Mouse (Mus musculus) frontal cortex, postnatal 10 days (tissue): ENCODE measurements around the gene Gmcl1.
A peak's percentile ranks its signal among the peaks of the same experiment; 100 is the strongest.

Source experiments
- DNase-seq, 2 experiments: peaks; one replicate each; pipeline ENCODE4 v3.0.0; 2022; ENCODE audit warnings: low spot score in 2 of 2, mixed read lengths in 1 of 2

Gmcl1 gene

GRCm38 (mm10) chr6:86736313-86736712, 3.1 kb upstream of the Gmcl1 start:
- no peak for DNase-seq

DNA sequence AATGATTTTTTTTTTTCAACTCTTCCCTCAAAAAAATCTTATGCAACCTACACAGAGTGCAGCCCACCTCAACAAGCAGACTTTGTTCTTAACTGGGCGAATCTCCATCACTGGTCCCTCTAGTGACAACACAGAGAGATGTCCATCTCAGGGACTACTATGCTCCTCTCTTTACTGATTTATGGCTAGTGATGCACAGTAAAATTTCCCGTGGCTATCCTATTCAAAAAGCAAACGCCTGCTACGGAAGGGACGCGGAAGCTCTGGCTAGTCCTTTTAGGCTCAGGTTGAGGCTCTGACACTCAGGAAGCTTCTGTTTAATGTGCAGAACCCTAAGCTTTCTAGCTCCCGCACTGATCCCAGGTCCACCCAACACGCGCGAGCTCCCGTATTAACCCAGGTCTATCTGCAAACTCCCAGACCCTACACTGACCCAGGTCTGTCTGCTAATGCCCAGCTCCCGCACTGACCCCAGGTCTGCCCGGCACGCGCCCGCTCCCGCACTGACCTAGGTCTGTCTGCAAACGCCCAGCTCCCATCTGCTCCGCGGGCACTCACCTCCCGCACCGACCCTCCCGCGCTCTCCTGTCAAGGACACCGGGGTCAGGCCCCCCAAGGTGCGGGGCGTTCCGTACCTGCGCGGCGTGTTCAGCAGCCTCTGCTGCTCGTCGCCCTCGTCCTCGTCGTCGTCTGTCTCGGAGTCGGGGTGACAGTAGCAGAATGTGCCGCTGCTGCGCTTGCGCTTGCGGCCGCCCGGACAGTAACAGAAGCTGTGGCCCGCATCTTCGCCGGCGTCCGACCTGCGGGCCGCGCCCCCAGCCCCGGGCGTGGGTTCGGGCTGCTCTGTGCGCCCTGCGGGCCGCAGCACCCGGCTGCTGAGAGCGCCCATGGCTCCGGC, 658 bp downstream of the Gmcl1 start:
- peak; percentile 41 to 46 for DNase-seq

DNA sequence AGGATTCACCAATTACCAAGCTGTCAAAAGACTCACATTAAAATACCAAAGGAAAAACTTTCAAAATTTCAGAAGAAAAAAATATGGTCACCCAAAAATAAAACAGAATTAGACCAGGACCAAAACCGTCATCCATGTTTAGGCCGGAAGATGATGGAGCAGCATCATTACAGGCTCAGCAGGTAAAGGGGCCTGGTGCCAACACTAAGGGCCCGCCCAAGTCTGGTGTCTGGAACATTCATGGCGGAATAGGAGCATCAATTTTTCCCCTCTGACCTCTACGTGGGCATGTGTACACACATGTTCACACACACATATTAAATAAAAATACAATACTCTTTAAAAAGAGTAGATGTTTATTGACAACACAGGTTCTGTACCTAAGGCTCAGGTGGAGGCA, 4.5 kb downstream of the Gmcl1 start:
- no peak for DNase-seq

GRCm38 (mm10) chr6:86721977-86722376, 11.2 kb downstream of the Gmcl1 start:
- no peak for DNase-seq

DNA sequence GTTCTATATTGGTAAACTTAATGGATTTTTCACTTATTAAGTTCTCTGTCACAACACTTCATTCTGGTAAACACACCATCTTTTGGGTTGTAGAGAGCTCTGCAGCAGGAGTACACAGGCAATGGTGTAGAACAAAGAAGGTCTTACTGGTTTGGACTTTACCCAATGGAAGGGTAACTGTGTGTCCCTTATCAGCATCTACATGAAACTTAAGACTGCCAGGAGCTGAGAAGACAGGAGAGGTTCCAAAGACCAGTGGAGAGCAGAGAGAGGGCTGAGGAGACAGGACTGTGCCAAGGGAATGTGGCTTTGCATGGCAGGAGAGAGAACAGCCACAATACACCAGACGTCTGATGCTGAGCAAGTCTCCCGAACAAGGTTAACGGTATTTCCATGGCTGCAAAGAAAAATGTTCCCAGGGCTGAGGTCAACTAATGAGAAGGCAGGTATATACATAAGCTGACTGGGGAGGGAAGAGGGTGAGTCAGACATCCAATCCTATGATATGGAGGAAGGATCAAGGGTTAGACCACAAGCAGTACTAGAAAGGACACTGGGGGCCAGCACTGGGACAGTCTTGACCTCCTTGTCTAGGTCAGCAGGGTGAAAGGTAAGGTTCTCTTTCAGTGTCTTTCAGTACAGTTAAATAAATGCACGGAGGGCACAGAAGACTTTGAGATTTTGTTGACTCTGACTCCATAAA, 25.0 kb downstream of the Gmcl1 start:
- DNase-seq, result no peak

- DNase-seq, result no peak
Measured at GRCm38 (mm10) chr6:86702577-86702976, 30.6 kb downstream of the Gmcl1 start.

DNA sequence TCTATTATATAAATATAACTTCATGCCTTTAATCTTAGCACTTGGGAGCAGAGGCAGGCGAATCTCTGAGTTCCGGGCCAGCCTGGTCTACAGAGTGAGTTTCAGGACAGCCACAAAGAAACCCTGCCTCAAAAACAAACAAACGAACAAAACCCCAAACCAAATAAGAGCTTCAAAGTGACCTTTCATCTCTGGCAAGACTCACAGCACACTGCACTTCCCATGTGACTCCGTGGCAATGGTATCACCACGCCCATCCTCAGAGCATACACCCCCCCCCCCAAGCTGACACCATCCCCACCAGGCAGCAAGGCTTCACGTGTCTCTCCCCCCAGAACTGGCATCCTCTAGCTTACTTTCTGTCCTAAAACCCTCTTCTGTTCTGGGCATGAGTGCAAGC, 35.3 kb downstream of the Gmcl1 start:
- no peak for DNase-seq

GRCm38 (mm10) chr6:86696213-86696612, 37.0 kb downstream of the Gmcl1 start:
- no peak for DNase-seq

DNA sequence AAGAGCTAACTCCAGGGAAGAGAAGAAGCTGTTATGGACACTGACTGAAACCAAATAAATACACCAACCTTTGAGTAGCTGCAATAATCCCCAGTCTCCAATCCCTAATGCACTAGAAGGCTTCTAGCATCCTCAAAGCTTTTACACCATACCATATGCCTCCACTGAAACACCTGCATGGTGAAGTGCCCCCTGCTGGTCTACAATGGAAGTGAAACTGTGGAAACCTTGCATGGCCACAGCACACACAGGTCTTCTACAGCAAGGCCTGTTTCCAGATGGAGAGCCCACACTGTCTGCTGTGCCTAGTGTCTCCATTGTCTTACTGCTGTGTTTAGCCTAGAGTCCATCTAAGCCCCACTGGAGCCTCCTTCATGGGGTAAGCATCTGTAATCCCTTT, 38.7 kb downstream of the Gmcl1 start:
- DNase-seq, result no peak

DNA sequence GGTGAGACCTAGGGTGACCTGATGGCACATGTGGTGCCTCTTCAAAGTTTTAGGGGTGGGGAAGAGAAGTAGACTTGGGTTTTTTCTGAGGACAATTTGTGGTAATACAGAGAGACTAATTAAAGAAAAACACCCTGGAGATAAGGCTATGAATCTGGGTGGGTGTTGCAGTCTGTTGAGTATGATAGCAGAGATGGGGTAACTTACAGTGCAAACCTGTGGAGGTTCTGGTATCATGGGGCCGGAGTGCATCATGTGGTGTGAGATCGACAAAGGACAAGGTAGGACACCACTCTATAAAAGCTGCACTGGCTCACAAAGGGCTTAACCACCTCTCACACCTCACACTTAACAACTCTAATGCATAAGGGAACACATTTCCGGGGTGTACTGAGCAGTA, 43.5 kb downstream of the Gmcl1 start:
- no peak for DNase-seq

- no peak for DNase-seq
Measured at GRCm38 (mm10) chr6:86686971-86687370, 46.2 kb downstream of the Gmcl1 start.

DNA sequence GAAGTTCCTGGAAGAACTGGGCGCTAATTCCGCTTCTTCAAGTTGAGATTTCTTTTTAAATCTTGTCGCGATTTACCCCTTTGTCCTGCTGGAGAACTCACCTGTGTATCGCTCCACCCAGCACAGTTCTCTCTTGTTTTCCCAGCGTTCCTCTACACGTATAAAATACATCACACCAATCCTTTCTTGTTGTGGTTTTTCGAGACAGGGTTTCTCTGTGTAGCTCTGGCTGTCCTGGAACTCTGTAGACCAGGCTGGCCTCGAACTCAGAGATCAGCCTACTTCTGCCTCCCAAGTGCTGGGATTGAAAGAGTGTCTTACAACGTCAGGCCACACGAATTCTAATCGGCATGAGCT, 48.5 kb downstream of the Gmcl1 start:
- DNase-seq, result no peak

- DNase-seq, result peak; percentile 81 to 87
Measured at GRCm38 (mm10) chr6:86683872-86684654, 49.1 kb downstream of the Gmcl1 start, which contains the start of gene Snrnp27. Gene Snrnp27 (minus strand): TSS chr6:86684522.

DNA sequence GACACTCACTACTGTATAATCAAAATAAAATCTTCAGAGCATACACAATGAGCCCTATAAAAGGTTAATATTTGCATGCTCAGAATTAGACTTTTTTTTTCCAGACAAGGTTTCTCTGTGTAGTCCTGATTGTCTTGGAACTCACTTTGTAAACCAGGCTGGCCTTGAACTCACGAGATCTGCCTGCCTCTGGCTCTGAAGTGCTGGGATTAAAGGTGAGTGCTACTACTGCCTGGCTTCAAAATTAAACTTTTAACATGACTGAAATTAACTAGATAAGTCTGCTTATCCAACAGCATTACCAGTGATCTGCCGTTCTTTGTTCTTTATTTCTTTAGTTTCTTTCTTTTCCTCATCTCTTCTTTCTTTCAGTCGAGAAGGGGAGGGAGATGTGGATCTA, 51.9 kb downstream of the Gmcl1 start:
- DNase-seq, result no peak

DNA sequence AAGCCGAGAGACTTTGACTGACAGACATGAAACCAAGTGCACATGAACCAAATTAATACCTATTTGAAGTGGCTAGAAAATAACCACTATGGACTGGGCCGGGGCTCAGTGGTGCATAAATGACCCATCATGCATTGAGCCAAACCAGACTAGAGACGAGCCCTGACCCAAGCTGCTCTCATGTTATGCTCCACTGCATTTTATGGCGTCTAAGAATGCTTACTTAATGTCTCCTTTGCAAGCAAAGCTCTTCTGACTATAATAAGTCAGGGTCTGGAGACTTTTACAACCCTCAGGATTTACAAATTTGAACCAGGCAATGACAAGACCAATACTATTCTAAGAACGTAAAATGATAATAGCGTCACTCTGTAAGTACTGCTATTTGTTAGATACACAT, 54.8 kb downstream of the Gmcl1 start:
- DNase-seq, result no peak

- peak in 1 of 2 experiments; percentile 26 for DNase-seq
Measured at GRCm38 (mm10) chr6:86670873-86671272, 62.3 kb downstream of the Gmcl1 start.

- DNase-seq, result peak; percentile 100
Measured at GRCm38 (mm10) chr6:86669240-86669727, 63.9 kb downstream of the Gmcl1 start.

DNA sequence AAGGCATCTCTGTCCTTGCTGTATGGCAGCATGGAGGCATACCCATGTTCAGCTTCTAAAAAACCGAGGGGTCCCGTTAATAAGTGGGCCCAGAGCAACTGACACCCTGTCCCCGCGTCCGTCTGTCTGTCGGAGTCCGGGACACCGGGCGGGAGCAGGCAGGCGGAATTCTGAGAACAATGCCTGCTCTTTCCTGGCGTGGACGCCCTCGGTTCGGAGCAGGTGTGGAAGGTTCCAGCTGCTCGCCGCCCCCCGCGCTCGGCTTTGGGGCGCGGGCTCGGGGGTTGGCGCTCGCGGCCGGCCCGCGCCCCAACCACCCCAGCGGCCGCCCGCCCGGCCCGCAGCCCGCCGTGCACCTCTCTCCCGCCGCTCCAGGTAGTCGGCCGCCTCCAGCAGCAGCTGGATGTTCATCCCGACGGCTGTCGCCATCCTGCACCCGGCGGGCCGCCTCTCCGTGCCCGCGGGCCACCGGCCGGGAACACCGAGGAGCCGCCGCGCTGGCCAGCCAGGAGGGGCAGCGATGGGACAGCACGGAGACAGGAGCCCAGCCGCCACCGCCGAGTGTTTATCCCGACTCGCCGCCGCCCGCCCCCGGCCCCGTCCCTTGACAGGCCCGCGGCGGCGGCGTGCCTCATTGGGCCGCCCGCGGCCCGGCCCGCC, 64.5 kb downstream of the Gmcl1 start, which contains the start of gene Mxd1:
Mxd1 (minus strand) TSS at position 582 of the 660 bp plus-strand sequence.
- no peak for DNase-seq

GRCm38 (mm10) chr6:86667061-86667460, 66.1 kb downstream of the Gmcl1 start:
- DNase-seq, result no peak

GRCm38 (mm10) chr6:86665560-86666307, 67.4 kb downstream of the Gmcl1 start:
- DNase-seq, result no peak

GRCm38 (mm10) chr6:86665076-86665475, 68.1 kb downstream of the Gmcl1 start:
- DNase-seq, result no peak
